Mouse (Mus musculus) cortical plate, adult 2 months (tissue): ENCODE data around the gene Gramd1b.

Source experiments
- CTCF ChIP-seq: fragments of 200-500 bp; IDR thresholded peaks from 2 replicates; pipeline ENCODE4 v1.5.1; 2011; ENCODE audit warnings: mild to moderate bottlenecking, control low read depth, low read length; ENCODE audit not compliant: insufficient read depth; ENCODE audit errors: extremely low read depth
- POLR2A ChIP-seq: fragments of 200-500 bp; IDR thresholded peaks from 2 replicates; pipeline ENCODE4 v1.6.1; 2011; ENCODE audit warnings: mild to moderate bottlenecking, low read length, control low read depth; ENCODE audit not compliant: insufficient read depth; ENCODE audit errors: extremely low read depth

DNA sequence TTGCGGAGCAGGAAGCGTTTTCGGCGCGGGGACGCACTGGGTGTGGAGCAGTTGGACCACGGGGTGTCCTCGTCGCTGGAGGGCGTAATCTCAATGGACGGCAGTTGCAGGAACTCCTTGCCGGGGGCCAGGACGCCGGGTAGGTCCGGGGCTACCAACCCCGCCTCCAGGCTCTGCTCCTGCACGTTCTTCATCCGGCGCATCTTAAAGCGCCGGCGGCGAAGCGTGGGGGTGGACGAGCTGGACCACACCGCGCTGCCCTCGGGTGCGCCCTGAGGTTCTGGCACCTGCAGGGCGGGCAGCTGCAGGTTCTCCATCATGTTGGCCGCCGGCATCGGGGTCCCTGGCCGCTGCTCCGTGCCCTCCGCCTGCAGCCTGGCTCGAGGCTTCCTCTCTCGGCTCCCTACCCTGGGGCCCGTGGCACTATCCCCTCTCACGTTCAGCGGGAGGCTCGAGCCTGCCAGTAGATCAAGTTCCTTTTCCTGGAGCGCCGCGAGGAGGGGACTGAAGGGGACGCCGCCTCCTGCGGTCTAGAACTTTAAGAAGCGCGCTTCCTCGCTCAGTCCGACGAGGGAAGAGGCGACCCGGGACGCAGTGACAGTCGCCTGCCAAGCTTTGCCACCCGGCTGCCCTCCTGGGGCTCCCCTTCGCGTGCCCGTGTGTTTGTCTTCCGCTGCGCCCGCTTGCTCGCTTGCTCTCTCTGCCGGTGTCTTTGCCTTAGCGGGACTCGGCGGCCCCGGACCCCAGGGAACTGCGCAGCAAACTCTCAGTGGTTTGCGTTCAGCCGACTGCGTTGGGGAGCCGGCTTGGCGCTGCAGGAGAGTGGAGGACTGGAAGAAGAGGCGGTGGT lies 75.6 kb downstream of the Gramd1b start:
- no peak for TF ChIP-seq CTCF
- TF ChIP-seq POLR2A: no peak
